Mouse (Mus musculus): ENCODE data around the gene Akr1c19. TPM values are rescaled to one million over a fixed set of nuclear protein-coding genes. Genes with fewer than 3 reads are reported as not detected.
"Not testable (repeated sequence)": the region's sequence is repeated elsewhere in the genome, so short reads cannot be mapped to it uniquely, and the experiment has no call there.

Akr1c19 gene
- polyA plus RNA-seq (2015; fragmentation: Nextera tagmentation; extraction: Ambion mirVana): 73.0 and 76.7 TPM in 2 replicates

DNA sequence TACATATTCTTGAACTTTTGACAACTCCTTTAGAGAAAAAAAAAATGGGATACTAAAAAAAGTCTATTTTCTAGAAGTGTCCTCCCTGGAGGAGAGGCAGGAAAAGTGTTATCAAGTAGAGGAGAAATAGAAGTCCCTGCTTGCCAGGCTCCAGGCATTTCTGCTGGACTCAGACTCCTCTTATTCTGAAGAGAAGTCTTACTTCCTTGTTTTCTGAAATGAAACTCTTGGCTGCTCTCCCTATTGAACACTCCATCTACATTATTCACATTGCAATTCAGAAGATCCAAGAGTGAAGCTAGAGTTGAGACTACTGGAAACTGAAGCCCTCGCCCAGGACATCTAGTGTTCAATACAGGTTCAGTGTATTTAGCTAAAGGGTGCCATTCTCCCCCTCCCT, at the start of gene Akr1c19:
Akr1c19 (plus strand) TSS at position 260 of the 400 bp plus-strand sequence.
- Histone ChIP-seq H3K4me3 (replicated peaks; ENCODE audit: low read depth, low read length) (no peak within 1 kb of the TSS), H3K27me3 (ENCODE audit: insufficient read depth, low read length) (no peaks in the 10 kb centered on the region), H3K4me2 (ENCODE audit: low read length) (no peak within 1 kb of the TSS), H3K4me1 (replicated peaks; ENCODE audit: insufficient read depth, low read length) (0 out of 2 replicates have a peak, but pooled peaks cover 3% of the 10 kb centered on the region), H3K36me3 (ENCODE audit: insufficient read depth, low read length) (no peaks in the 10 kb centered on the region), H3K9ac (ENCODE audit: low read depth, low read length) (no peak within 1 kb of the TSS), H3K9me3 (replicated peaks; ENCODE audit: low read length) (no peaks in the 10 kb centered on the region), H3K27ac (no peak within 1 kb of the TSS)
- TF ChIP-seq CTCF (IDR thresholded peaks at IDR 0.05; ENCODE audit: low read depth): no peak
- ATAC-seq (replicated peaks; ENCODE audit: low FRiP score, low read depth): no peak
- WGBS: 58% methylated on average over 1 of the region's 1 CpGs
- peak; percentile 62 for DNase-seq (ENCODE audit: low spot score)

DNA sequence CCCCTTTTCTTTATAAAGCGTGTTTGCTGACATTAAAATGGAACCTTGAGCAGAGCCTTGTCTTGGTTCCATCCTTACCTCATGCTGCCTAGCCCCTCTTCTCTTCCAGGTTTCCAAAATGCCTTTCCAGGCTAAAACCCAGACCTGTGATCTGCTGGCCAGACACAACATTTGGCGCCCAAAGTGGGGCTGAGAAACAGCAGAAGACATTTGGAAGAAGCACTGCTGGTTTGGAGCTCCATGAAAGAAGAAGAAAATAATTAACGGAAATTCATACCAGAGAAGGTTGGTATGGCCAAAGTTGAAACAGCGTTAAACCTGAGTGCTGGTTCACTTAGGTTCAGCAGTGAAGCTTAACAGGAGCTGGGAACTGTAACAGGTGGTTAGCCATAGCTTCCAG, 47.2 kb upstream of the Akr1c19 start:
- not testable (repeated sequence) for H3K4me3 ChIP-seq (replicated peaks; ENCODE audit: low read depth, low read length); H3K4me1 ChIP-seq (replicated peaks; ENCODE audit: insufficient read depth, low read length); H3K27ac ChIP-seq; H3K4me2 ChIP-seq (ENCODE audit: low read length); H3K9ac ChIP-seq (ENCODE audit: low read depth, low read length); H3K36me3 ChIP-seq (ENCODE audit: insufficient read depth, low read length); H3K9me3 ChIP-seq (replicated peaks; ENCODE audit: low read length); DNase-seq (ENCODE audit: low spot score); H3K27me3 ChIP-seq (ENCODE audit: insufficient read depth, low read length); ATAC-seq (replicated peaks; ENCODE audit: low FRiP score, low read depth)
- WGBS: 89% methylated on average over 4 of the region's 4 CpGs

DNA sequence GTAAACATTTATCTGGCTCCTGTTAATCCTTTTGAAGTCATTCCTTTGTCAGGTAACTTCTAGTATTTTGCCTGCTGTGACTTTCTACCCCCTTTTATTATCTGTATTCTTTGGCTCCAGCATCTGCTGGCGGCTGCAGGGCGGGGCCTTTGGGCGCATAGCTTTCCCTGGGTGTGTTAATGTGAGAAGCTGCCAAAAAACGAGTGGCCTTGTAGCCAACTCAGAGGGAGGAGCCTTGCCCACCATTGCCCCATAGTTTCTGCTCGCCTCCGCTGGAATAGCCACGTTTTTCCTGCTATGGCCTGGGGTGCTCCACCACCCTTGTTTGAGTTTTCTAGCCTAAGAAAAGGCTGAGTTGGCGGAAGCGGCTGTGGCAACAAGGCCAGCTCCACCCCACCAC, 45.4 kb upstream of the Akr1c19 start:
- no peaks in the 10 kb centered on the region for H3K9me3 ChIP-seq (replicated peaks; ENCODE audit: low read length)
- no peak overlapping the region for H3K4me3 ChIP-seq (replicated peaks; ENCODE audit: low read depth, low read length)
- H3K27ac ChIP-seq: no peak overlapping the region
- no peak for ATAC-seq (replicated peaks; ENCODE audit: low FRiP score, low read depth)
- no peak overlapping the region for H3K9ac ChIP-seq (ENCODE audit: low read depth, low read length)
- no peak overlapping the region for H3K4me2 ChIP-seq (ENCODE audit: low read length)
- no peaks in the 10 kb centered on the region for H3K4me1 ChIP-seq (replicated peaks; ENCODE audit: insufficient read depth, low read length)
- no peak for DNase-seq (ENCODE audit: low spot score)
- TF ChIP-seq CTCF (IDR thresholded peaks at IDR 0.05; ENCODE audit: low read depth): no peak
- 75% methylated on average over 9 of the region's 9 CpGs for WGBS
- no peaks in the 10 kb centered on the region for H3K36me3 ChIP-seq (ENCODE audit: insufficient read depth, low read length)
- H3K27me3 ChIP-seq (ENCODE audit: insufficient read depth, low read length): no peaks in the 10 kb centered on the region

DNA sequence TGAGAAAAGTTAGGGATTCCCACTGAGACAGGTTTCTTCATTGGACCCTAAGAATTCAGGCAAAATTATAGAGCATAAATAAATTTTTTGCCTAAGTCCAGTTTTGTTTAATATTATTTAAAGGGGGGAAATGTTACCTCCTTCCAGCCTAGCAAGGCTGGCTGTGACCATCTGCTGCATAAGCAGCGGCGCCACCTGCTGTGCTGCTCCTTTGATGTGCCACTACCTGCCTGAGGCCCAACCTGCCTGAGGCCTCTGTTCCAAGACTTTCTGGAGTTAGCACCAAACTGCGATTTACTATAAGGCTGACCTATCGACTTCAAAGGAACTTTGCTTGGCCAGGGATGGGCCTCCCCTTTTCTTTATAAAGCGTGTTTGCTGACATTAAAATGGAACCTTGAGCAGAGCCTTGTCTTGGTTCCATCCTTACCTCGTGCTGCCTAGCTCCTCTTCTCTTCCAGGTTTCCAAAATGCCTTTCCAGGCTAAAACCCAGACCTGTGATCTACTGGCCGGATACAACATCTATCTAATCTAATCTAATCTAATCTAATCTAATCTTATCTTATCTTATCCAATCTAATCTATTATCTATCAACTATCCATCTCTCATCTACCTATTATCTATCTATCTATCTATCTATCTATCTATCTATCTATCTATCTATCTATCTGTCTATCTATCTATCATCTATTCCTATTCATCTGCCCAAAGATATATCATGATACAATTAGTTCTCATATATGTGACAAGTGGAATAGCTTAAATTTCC, 41.7 kb upstream of the Akr1c19 start:
- H3K36me3 ChIP-seq (ENCODE audit: insufficient read depth, low read length); H3K9ac ChIP-seq (ENCODE audit: low read depth, low read length); H3K4me3 ChIP-seq (replicated peaks; ENCODE audit: low read depth, low read length); H3K27me3 ChIP-seq (ENCODE audit: insufficient read depth, low read length); DNase-seq (ENCODE audit: low spot score); H3K4me2 ChIP-seq (ENCODE audit: low read length); H3K27ac ChIP-seq; ATAC-seq (replicated peaks; ENCODE audit: low FRiP score, low read depth); H3K9me3 ChIP-seq (replicated peaks; ENCODE audit: low read length); H3K4me1 ChIP-seq (replicated peaks; ENCODE audit: insufficient read depth, low read length): not testable (repeated sequence)
- 76% methylated on average over 7 of the region's 7 CpGs for WGBS
- peak; percentile 53 for TF ChIP-seq CTCF (IDR thresholded peaks at IDR 0.05; ENCODE audit: low read depth)

DNA sequence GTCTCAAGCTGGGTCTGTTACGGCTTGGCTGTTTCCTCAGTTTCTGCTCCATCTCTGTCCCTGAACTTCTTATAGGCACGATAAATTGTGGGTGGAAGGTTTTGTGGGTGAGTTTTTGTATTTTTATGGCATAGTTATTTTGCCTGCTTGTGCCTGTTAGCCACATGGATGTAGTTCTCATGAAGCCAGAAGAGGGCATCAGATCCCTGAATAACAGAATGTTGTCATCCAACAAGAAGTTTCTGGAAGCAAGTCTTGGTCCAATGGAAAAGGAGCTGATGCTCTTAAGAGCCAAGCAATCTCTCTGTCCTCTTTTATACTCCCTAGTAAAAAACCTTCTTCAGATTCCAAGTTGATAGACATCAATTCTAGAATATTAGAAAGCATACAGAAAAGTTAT, 40.3 kb upstream of the Akr1c19 start:
- DNase-seq (ENCODE audit: low spot score): peak; percentile 71
- Histone ChIP-seq H3K9ac (ENCODE audit: low read depth, low read length) (no peak overlapping the region), H3K4me2 (ENCODE audit: low read length) (no peak overlapping the region), H3K27ac (no peak overlapping the region), H3K27me3 (ENCODE audit: insufficient read depth, low read length) (no peaks in the 10 kb centered on the region), H3K4me1 (replicated peaks; ENCODE audit: insufficient read depth, low read length) (no peaks in the 10 kb centered on the region), H3K4me3 (replicated peaks; ENCODE audit: low read depth, low read length) (no peak overlapping the region), H3K36me3 (ENCODE audit: insufficient read depth, low read length) (no peaks in the 10 kb centered on the region), H3K9me3 (replicated peaks; ENCODE audit: low read length) (no peaks in the 10 kb centered on the region)
- peak; percentile 77 for TF ChIP-seq CTCF (IDR thresholded peaks at IDR 0.05; ENCODE audit: low read depth)
- no peak for ATAC-seq (replicated peaks; ENCODE audit: low FRiP score, low read depth)
- 58% methylated on average over 2 of the region's 2 CpGs for WGBS

DNA sequence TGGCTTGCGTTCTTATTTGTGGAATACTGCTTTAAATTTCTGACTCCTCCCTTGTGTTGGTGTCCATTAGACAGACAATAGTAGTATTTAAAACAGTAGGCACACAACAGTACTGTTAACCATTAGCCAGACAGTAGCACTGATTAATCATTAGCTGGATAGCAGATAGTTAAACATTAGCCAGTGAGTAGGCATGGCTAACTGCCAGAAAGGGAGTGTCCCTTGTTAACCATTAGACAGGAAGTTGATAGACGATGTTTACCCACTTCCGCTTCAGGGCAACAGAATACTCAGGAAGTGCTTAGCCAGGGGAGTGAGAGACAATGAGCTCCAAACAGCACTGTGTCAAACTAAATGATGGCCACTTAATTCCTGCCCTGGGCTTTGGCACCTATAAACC, 37.6 kb upstream of the Akr1c19 start, which contains the start of gene Akr1c13:
Akr1c13 (plus strand) TSS at position 247 of the 400 bp plus-strand sequence.
- no peaks in the 10 kb centered on the region for H3K9me3 ChIP-seq (replicated peaks; ENCODE audit: low read length)
- no peaks in the 10 kb centered on the region for H3K27me3 ChIP-seq (ENCODE audit: insufficient read depth, low read length)

More for the DNA sequence above, 37.6 kb upstream of the Akr1c19 start, which contains the start of gene Akr1c13:
- Histone ChIP-seq H3K9ac (ENCODE audit: low read depth, low read length) (no peak within 1 kb of the TSS), H3K4me1 (replicated peaks; ENCODE audit: insufficient read depth, low read length) (no peaks in the 10 kb centered on the region), H3K36me3 (ENCODE audit: insufficient read depth, low read length) (no peaks in the 10 kb centered on the region), H3K27ac (no peak within 1 kb of the TSS), H3K4me2 (ENCODE audit: low read length) (no peak within 1 kb of the TSS), H3K4me3 (replicated peaks; ENCODE audit: low read depth, low read length) (no peak within 1 kb of the TSS)
- WGBS: 42% methylated on average over 3 of the region's 3 CpGs
- TF ChIP-seq CTCF (IDR thresholded peaks at IDR 0.05; ENCODE audit: low read depth): no peak
- peak; percentile 88 for ATAC-seq (replicated peaks; ENCODE audit: low FRiP score, low read depth)
- DNase-seq (ENCODE audit: low spot score): peak; percentile 25
